Mouse (Mus musculus): ENCODE measurements at regions not wholly inside any gene's neighbourhood (a gene's known extent, or its start where the extent isn't known, plus 50 kb on each side); places are given as distances from the start of the nearest gene placed in this dataset.

DNA sequence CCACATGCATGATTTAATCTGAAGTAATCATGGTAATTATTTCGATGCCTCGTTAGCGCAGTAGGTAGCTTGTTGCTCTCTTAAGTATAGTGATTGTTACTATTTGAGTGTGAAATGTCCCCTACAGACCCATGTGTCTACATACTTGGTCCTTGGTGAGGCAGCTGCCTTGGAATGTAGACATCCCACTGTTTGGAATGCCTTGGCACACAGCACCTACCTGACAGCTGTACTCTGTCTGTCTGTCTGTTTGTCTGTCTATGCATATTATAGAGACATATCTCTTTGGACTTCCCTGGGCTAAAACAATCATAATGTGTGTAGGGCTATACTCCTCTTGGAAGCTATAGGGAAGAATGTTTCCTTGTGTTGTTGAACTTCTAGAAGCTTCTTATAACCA lies 83.7 kb upstream of the Runx3 start:
- no peak for DNase-seq

DNA sequence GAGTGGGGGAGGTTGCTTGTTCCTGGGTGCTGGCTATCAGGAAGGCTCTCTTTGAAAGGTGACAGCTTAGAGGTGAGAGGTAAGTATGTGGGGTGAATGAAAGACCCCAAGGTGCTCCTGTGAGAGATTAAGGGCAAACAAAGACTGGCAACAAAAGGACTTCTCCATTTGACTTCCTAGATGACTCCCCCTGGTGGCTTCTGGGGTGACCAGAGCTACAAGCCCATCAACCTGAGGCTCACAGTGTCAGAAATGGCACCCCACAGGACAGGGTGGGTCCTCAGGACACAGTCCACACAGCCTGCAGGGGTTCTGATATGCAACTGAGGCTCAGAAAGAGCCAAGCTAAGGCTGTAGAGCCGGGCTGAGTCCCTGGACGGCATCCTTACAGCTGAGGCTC lies 81.2 kb upstream of the Runx3 start:
- no peak for DNase-seq

GRCm38 (mm10) chr4:135041921-135042320 lies 78.5 kb upstream of the Runx3 start:
- no peak for DNase-seq

DNA sequence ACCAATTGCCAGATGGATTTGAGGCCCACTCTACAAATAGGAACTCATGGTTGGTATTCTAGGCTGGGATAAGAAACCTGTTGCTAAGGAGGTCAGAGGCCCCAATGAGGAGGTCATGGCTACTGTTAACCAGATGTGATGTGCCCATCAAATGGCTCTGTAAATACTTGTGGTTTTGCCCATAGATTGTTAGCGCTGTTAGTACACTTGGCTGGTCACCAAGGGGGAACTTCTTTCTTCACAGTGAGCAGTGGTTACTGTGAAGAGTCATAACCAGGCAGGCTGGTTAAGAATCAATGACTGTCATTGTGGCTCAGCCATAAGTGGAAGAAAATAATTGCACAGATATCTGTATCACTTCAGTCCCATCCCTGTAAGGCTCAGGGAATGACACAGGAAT lies 78.0 kb upstream of the Runx3 start:
- DNase-seq, result no peak

GRCm38 (mm10) chr4:135045054-135045453 lies 75.4 kb upstream of the Runx3 start:
- DNase-seq, result peak in 1 of 2 experiments; percentile 13

DNA sequence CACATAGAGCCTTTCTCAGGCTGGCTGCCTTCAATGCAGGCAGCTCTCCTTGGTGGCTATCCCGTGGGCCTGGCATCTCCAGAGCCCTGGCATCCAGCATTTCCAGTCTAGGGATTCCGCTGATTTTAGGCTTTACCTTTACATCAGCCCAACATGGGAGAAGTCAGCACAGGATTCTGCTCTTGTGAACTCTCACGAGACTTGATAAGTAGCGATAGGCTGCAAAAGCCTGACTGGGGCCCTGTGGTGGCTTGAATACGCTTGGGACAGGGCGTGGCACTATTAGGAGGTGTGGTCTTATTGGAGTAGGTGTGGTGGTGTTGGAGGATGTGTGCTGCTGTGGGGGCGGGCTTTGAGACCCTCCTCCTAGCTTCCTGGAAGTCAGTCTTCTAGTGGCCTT lies 73.8 kb upstream of the Runx3 start:
- no peak for DNase-seq

- DNase-seq, result no peak
Observed at GRCm38 (mm10) chr4:135047251-135047650, 73.2 kb upstream of the Runx3 start.

GRCm38 (mm10) chr4:135047771-135048170 lies 72.7 kb upstream of the Runx3 start:
- DNase-seq, result no peak

DNA sequence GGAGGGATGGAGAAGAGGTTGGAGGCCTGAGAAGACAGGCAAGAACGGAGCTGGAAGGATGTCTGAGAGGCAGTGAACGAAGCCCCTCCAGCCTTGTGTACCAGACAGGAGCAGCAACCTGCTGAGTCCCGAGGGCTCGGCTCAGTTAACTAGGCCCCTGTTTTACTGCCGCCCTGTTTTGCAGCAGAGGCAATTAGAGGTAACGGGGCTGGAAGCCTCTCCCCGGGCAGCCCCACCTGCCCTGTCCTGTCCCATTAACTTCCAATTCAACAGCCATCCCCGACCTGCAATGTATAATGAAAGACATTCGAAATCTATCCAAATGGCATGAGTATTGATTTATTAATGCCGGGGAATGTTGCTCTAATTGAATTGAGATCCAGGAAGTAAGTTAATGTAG lies 70.5 kb upstream of the Runx3 start:
- DNase-seq, result no peak

- no peak for DNase-seq
Observed at GRCm38 (mm10) chr4:135051466-135051865, 69.0 kb upstream of the Runx3 start.

DNA sequence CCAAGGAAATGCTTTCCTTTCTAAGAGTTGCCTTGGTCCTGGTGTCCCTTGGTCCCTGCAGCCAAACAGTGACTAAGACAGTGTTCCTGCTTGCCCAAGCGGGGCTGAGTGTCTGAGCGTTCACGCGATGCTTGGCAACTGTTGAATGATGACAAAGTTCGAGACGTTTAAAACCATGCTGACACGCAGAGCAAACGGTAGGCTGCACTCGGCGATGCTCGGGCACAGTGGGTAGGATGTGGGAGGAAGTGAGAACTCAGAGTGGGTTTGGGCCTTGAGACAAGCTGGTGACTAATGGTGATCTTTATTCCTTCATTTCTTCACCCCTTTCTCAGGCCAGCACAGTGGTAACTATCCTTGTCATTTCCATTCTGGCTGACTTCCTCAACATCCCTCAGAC lies 66.9 kb upstream of the Runx3 start:
- DNase-seq, result no peak

- DNase-seq, result peak; percentile 10 to 13
Observed at GRCm38 (mm10) chr4:135054353-135054752, 66.1 kb upstream of the Runx3 start.

GRCm38 (mm10) chr4:135056371-135056770 lies 64.1 kb upstream of the Runx3 start:
- no peak for DNase-seq

GRCm38 (mm10) chr4:135057286-135057685 lies 63.2 kb upstream of the Runx3 start:
- DNase-seq, result no peak

- DNase-seq, result no peak
Observed at GRCm38 (mm10) chr4:135058895-135059294, 61.6 kb upstream of the Runx3 start.

DNA sequence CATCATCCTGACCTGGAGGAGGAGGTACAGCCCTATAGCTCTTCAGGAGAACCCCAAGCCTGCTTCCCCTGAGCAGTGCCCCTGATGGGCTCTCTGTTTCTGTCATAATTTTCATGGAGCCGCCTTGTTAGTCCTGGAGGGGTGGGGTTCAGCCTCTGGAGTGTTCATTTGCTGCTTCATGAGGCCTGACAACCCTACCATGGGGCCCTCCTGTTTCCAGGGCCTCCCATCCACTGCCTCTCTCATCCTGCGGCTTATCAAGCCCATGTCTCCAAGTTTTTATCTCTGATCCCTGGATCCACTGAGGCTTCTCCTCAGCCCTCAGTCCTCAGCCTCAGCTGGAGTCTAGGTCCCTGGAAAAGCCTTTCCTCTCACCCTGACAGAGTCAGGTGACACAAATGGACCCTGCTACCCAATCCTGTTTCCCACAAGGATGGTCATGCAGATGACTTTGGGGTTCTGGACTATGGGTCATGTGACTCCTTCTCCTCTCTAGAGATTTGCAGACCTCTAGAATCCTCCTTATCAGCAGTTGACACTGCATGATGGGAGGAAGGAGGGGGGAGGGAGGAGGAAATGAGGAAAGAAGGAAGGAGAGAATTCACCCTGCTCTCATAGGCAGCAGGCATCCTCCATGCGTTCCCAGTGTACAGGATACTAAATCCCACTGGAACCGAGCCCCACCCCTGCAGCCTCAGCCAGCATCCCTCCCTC lies 59.3 kb upstream of the Runx3 start:
- DNase-seq, result no peak

DNA sequence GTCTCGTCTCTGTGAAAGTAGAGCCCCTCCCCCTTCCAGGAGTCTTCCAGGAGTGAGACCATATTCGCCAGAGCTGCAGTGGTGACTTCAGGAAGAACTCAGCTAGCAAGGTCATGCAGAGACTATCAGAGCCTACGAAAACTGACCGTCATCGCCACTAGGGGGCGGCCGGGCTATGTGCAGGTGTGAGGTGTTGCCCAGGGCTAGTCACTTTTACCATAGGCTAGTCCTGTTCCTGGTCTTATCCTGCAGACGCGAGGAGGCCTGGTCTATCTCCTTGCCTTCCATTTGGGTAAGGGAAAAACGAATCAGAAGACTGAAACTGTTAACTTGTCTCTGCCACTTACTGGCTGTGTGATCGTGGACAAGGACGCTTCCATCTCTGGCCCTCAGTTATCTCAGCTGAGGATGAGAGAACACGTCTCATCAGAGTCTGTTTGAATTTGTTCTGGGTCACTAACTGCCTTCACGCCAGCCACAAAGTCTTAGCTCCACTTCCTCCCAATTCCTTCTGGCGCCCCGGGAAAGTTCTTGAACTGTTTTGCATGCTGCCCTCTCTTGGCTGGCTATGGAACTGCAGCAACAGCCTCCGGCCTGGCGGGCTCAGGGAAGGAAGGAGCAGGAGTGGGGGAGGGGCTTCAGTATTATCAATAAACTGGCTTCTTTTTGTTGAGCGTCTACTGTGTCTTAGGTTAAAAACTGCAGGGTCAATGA lies 53.5 kb upstream of the Runx3 start:
- peak; percentile 81 to 86 for DNase-seq

- DNase-seq, result no peak
Observed at GRCm38 (mm10) chr4:135067805-135068204, 52.6 kb upstream of the Runx3 start.

DNA sequence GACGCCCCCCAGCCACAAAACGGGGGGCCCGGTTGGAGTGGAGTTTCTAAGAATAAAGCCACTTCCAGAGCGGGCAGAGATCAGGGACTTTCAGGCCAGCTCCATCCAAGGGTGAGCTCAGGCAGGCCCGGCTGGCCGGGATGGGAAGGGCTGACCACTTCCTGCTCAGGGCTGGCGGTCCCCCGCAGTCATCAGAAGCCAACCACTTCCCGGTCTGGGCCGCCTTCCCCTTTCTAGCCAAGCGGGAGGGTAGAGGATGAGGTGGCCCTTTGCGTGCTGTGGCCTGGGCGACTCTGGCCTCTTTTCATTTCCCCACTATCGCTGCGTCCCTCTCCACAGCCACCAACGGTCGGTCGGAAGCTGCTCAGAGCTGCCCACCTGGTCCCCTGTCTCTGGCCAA lies 50.6 kb upstream of the Runx3 start:
- peak; percentile 46 to 60 for DNase-seq

Data from lung, adult 18-20 months (tissue).